Mouse (Mus musculus) embryo, embryonic 10 days (tissue): ENCODE results near the gene Ccdc12.
A peak's percentile ranks its signal among the peaks of the same experiment; 100 is the strongest.

Experiments
- DNase-seq: peaks from one replicate; pipeline ENCODE4 v3.0.0-alpha.2; 2015; ENCODE audit warnings: low spot score

Gene Ccdc12

GRCm38 (mm10) chr9:110742951-110743455 lies 86.7 kb downstream of the Ccdc12 start:
- peak; percentile 42 for DNase-seq

GRCm38 (mm10) chr9:110743456-110744323 lies 87.4 kb downstream of the Ccdc12 start:
- peak; percentile 69 for DNase-seq

GRCm38 (mm10) chr9:110745752-110746151 lies 89.4 kb downstream of the Ccdc12 start:
- peak; percentile 61 for DNase-seq

GRCm38 (mm10) chr9:110746238-110746637 lies 89.9 kb downstream of the Ccdc12 start:
- DNase-seq: peak; percentile 79

- no peak for DNase-seq
Observed at GRCm38 (mm10) chr9:110746961-110747360, 90.7 kb downstream of the Ccdc12 start, which contains the start of gene Pth1r. TSS of gene Pth1r (minus strand) at chr9:110747145.

GRCm38 (mm10) chr9:110748451-110748850 lies 92.1 kb downstream of the Ccdc12 start:
- no peak for DNase-seq

- no peak for DNase-seq
Observed at GRCm38 (mm10) chr9:110750404-110751187, 94.3 kb downstream of the Ccdc12 start.

GRCm38 (mm10) chr9:110751412-110751811 lies 95.1 kb downstream of the Ccdc12 start:
- DNase-seq: no peak

- no peak for DNase-seq
Observed at GRCm38 (mm10) chr9:110752917-110753435, 96.7 kb downstream of the Ccdc12 start.

GRCm38 (mm10) chr9:110753773-110754172 lies 97.5 kb downstream of the Ccdc12 start:
- no peak for DNase-seq

GRCm38 (mm10) chr9:110757816-110758215 lies 101.5 kb downstream of the Ccdc12 start:
- no peak for DNase-seq

- no peak for DNase-seq
Observed at GRCm38 (mm10) chr9:110758605-110759004, 102.3 kb downstream of the Ccdc12 start.

- peak; percentile 78 for DNase-seq
Observed at GRCm38 (mm10) chr9:110759265-110759664, 103.0 kb downstream of the Ccdc12 start.

GRCm38 (mm10) chr9:110760886-110761285 lies 104.6 kb downstream of the Ccdc12 start:
- DNase-seq: no peak
